Mouse (Mus musculus) c-Kit-positive CD71-positive TER-119-negative erythroid progenitor cells, embryonic 14.5 days (primary cell): Measurements from ENCODE around the gene Cdkn1b.

Experiments used
- DNase-seq: peaks from one replicate; pipeline ENCODE4 v3.0.0-alpha.2; 2013; ENCODE audit warnings: low read depth

The Cdkn1b gene

DNA sequence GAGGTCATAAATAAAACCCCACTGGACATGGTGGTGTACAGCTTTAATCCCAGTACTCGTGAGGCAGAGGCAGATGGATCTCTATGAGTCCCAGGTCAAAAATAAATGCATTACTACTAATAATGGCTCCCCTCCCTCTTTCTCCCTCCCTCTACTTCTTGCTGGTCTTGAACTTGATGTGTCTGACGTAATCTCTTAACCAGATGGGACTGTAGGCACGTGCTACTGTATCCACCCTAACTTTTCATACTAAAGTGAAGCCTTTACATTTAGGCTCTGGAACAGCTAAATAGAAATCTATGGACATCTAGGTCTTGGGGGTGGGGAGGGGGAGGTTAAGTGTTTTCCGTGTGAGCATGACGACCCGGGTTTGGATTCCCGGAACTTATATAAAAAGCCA lies 10.2 kb downstream of the Cdkn1b start:
- no peak for DNase-seq

DNA sequence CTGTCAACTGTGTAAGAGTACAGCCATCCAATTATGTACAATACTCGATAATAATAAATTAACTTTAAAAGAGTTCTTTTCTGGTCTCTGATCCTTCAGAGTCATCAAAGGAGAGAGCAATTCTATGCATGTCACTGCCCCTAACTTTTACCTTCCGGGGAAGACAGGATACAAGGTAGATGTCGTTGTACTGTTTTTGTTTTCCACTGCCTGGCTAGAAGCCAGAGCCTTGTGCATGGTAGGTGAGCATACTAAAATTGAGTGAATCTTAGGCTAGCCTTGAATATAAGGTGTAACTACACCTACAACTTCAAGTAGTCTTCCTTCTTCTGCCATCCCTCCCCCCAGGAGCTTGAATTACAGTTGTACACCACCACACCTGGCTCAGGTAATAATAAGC lies 10.9 kb downstream of the Cdkn1b start:
- no peak for DNase-seq

- no peak for DNase-seq
Measured at GRCm38 (mm10) chr6:134932486-134933206, 12.4 kb downstream of the Cdkn1b start.

DNA sequence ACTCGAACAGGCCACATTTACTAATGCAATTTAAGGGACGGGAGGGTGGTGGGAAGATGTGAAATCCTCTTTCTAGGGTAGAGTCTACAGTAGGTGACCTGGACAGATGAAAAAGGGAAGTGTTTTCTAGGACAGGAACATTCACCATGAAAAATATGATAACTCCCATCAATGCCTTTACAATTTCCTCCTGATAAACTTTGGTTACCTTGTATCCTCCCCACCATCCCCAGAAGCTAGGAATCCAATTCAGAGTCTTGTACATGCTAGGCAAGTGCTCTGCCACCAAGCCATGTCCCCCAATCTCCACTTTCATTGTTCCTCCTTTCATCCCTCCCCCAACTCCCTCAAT lies 13.0 kb downstream of the Cdkn1b start:
- no peak for DNase-seq

DNA sequence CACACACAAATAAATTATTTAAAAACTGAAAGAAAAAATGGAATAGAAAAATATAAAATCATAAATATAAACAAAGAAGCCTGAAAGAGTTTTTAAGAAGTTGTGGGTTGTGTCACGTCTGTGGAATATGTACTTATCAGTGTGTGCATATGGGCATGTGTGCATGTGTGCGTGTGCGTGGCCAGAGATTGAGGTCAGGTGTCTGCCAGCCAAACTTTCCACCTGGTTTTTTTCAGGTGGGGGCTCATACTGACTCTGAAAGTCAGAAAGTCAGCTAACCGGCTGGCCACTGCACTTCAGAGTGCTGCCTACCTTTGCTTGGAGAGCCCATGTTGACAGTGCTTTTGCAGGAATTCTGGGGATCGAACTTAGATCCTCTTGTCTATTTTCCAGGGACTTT lies 14.1 kb downstream of the Cdkn1b start:
- no peak for DNase-seq

GRCm38 (mm10) chr6:134939781-134940180 lies 19.6 kb downstream of the Cdkn1b start:
- no peak for DNase-seq

DNA sequence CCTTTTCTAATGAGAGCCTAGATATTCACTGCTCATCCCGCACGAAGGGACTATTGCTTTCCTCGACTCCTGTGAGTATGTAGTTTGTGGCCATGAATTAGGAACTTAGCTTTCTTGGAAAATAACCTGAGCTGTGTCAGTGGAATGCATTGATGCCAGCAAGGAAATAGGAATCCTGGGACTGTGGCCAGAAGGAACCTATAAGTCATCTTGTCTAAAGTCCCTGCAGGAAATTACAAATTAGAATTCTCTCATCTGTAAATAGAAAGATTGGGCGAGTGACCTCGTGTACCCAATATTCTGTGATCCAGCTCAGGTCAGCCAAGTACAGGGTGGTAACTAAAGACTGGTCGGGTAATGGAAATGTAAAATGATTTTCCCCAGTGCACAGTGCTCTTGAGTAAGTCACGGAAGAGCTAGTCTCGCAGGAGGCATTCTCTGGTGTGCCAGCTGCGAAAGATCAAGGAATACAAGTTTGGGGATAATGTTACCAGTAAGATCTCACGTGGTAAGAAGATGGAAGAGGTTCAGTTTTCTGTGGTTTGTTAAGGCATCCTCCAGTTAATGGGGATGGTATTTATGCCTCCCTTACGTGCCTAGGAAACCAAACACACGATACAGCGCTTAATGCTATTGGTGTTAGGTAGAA lies 23.7 kb downstream of the Cdkn1b start:
- no peak for DNase-seq

DNA sequence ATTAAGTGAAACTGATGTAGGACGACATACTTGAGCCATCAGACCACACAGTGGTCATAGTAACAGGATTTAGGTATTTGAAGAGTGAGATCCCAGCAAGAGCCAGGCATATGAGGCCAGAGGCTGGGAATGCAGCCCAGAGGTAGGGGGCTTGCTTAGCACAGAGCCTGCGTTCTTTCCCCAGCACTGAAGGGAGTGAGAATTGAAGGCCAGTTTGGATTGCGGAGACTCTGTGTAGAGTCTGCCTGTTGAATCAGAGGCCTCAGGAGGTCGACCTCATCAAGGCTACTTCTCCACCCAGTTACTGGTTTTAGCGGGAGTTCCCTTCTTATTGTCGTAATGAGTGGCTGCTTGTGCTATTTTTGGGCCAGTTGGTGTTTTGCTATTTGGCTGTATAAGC lies 25.9 kb downstream of the Cdkn1b start:
- no peak for DNase-seq

DNA sequence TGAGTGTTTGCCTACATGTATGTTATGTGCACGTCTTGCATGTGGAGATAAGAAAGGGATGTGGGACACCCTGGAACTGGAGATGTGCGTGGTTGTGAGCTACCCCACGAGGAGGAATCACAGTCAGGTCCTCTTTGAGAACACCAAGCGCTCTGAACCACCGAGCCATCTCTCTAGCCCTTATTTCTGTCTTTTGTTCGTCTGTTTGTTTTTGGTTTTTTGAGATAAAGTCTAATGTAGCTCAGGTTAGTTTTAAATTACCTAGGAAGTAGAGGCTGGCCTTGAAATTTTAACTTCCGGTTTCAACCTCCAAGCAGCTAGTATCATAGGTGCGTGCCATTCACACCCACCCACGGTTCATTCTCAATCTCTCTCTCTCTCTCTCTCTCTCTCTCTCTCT lies 26.7 kb downstream of the Cdkn1b start:
- no peak for DNase-seq

DNA sequence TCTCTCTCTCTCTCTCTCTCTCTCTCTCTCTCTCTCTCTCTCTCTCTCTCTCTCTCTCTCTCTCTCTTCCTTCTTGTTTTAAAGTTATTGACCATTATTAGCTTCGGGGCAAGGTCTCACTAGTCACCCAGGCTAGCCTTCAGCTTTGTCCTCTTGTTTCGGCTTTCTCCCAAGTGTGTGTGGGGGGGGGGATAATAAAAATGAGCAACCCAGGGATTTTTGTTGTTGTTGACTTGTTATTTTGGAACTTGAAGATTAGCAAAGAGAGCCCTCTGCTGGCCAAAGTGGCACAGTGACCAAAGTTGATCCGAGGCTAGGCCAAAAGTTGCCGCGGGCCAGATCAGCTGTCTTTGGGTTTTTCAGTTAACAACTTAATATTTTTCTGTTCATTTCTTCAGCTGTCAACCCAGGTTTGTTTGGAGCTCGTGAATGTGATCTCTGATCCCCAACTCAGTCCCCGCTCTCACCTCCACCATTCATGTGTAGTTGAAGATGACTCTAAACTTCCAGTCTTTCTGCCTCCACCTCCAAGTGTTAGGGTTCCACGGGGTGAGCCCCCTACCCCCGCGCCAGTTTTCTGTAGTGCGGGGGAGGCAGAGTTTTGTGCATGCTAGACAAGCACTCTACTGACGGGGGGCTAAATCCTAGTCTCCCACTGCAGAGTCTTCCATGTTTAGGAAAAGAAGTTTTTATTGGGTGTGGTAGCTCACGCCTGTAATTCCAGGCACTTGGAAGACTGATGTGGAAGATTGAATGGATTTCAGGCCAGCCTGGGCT lies 27.3 kb downstream of the Cdkn1b start:
- peak; percentile 73 for DNase-seq

DNA sequence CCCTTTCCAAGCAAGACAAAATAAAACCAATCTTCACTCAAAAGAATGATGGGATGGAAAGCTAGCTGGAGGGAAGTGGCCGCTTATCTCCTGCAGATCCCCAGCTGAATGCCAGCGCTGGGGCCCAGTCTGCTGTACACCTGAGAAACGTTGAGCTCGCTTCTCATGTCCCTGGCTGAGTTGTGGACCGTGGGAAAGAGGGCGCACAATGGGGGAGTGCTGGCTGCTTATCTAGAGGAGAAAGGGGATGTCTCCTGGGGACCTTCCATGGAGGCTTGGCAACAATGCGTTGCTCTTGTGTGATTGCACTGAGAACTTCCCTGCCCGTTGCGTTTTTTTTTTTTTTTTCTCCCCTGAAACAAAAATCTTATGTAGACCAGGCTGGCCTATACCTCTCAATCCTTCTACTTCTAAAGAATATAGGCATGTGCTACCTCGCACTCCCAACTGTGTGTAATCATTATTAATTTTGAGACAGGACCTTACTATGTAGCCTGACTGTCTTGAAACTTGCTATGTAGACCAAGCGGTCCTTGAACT lies 28.4 kb downstream of the Cdkn1b start:
- no peak for DNase-seq

DNA sequence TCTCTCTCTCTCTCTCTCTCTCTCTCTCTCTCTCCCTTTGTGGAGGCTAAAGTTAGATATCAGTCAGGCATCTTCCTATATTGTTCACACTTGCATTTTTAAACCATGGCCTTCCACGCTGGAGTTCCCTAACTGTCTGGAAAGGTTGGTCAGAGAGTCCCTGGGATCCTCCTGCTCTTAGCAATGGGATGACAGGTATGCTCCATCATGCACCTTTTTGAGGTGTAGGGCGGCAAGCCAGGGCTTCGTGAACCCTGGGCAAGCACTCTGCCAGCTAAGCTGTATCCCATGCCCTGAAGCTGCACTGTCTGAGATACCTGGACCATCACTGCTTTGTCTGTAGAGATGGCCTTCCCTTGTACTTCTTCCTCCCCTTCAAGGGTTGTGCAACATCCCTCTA lies 29.0 kb downstream of the Cdkn1b start:
- no peak for DNase-seq

- peak; percentile 25 for DNase-seq
Measured at GRCm38 (mm10) chr6:134951364-134951763, 31.2 kb downstream of the Cdkn1b start.

DNA sequence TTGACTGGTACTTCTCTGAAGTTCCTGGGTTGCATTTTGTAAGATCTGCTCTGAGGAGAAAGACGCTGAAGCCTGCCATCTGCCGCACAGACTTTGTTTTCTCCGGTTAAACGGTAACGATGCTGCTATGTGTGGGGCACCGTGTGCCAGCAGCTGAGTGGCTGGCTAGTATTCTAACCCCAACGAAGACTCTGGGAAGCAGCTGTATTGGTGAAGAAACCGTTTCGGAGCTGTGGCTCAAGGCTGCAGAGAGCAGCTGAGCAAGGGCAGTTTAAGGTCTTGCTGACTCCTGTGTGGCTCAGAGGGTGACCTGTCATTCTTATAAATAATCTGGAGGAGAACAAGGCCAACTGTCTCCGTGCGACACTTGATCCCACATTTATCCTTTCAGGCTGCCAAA lies 33.8 kb downstream of the Cdkn1b start:
- DNase-seq = no peak

DNA sequence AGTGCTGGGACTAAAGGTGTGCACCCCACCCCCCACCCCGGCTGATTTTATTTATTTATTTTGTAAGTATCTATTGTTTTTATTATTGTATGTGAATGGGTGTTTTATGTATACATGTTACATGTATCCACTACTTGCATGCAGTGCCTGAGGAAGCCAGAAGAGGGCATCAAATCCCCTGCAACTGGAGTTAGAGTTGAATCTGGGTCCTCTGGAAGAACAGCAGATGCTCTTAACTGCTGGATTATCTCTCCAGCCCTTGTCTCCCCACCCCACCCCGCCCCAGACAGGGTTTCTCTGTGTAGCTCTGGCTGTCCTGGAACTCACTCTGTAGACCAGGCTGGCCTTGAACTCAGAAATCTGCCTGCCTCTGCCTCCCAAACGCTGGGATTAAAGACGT lies 36.2 kb downstream of the Cdkn1b start:
- DNase-seq = no peak

DNA sequence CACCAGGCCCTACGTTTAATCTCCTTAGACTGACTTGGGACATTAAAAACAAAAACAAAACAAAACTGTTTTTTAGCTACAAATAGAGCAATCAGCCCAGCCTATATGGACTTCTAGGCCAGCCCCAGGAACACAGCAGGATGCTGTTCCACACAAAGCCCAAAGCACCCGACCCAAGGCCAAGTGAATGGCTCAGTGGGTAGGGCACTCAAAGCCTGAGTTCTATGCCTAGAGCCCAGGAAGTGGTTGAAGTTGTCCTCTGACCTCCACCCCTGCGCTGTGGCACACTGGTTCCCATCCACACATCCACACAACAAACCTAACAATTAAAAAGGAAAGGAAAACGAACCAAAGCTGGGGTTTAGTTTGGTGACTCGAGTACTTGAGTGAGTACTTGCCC lies 41.1 kb downstream of the Cdkn1b start:
- DNase-seq = no peak

GRCm38 (mm10) chr6:134961858-134962517 lies 41.8 kb downstream of the Cdkn1b start:
- DNase-seq = no peak

GRCm38 (mm10) chr6:134962518-134962893 lies 42.3 kb downstream of the Cdkn1b start:
- DNase-seq = no peak

DNA sequence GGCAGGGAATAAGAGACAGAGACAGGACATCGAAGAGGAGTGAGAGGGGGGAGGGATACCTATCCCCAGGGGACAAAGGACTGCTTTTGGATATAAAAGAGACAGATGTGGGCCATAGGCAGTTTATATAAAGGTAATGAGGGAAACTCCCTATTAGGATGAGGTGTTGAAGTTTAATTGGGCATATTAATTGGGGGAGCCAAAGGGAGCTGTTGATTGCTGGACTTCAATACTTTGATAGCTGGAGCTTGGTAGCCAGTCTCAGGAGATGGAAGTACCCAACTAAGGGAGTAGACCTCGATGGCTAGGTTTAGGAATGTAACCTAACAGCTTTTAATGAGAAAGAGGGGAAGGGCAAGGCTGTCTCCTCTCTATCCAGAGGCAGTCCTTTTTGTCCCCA lies 43.7 kb downstream of the Cdkn1b start:
- no peak for DNase-seq

DNA sequence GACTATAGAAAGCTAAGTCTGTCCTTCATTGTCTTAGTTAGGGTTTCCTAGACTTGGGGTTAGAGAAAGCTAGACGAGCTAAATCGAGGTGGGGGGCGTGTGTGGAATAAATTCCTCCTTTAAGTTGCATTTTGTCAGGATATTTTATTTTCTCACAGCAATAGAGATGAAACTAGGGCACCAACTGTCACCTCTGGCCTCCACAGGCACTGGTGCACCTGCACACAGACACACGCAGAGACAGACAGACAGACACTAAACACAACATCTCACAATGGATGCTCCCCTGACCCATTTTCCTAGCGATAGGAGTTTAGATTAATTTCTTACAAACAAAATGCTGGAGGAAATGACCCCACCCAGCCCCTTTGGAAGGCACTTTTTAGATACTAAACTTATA lies 46.5 kb downstream of the Cdkn1b start:
- DNase-seq = no peak

- no peak for DNase-seq
Measured at GRCm38 (mm10) chr6:134968326-134968725, 48.1 kb downstream of the Cdkn1b start.

GRCm38 (mm10) chr6:134969498-134969897 lies 49.3 kb downstream of the Cdkn1b start:
- DNase-seq = no peak

DNA sequence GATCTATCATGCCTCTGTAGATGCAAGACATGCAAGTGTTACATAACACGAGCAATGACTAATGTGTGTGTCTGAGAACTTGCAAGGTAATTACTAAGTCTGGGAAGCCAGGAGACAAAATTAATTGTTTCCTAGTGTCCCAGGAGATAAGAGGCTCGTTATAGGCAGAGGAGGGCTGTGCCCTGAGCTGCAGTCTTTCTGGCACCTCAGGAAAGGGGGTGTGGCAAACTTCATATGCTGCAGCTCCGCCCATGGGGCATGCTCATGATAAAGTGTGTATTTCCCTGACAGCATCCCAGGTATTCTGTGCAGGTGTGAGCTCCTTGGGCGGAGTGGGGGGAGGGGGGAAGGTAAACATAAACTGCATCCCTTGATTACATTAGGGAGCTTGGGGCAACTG lies 51.9 kb downstream of the Cdkn1b start:
- no peak for DNase-seq
